Mouse (Mus musculus) heart, embryonic 11.5 days (tissue): ENCODE data around the gene Grm3. TPM values are rescaled to one million over a fixed set of nuclear protein-coding genes. Genes with fewer than 3 reads are reported as not detected.

Source experiments
- ATAC-seq: fragments of 200-750 bp; cut with Nextera tagmentation; replicated peaks from 2 replicates; pipeline ENCODE4 v1.8.0; 2017; ENCODE audit warnings: moderate library complexity; ENCODE audit not compliant: insufficient number of reproducible peaks, low FRiP score, low TSS enrichment
- H3K27ac ChIP-seq: fragments of 300-500 bp; sonication (generic); 2 replicates; pipeline ENCODE4 v1.5.1; 2014; ENCODE audit warnings: mild to moderate bottlenecking, low read depth, low read length
- H3K27me3 ChIP-seq: fragments of 300-500 bp; sonication (generic); 2 replicates; pipeline ENCODE4 v1.6.1; 2014; ENCODE audit warnings: mild to moderate bottlenecking, low read length, mixed read lengths; ENCODE audit not compliant: control insufficient read depth, insufficient read depth
- H3K36me3 ChIP-seq: fragments of 300-500 bp; sonication (generic); 2 replicates; pipeline ENCODE4 v1.6.1; 2014; ENCODE audit warnings: mild to moderate bottlenecking, low read length, moderate library complexity, mixed read lengths; ENCODE audit not compliant: control insufficient read depth, insufficient read depth
- H3K4me1 ChIP-seq: fragments of 300-500 bp; sonication (generic); 2 replicates; pipeline ENCODE4 v1.6.1; 2014; ENCODE audit warnings: low read length; ENCODE audit not compliant: control insufficient read depth, insufficient read depth
- H3K4me2 ChIP-seq: fragments of 300-500 bp; sonication (generic); 2 replicates; pipeline ENCODE4 v1.6.1; 2014; ENCODE audit warnings: mild to moderate bottlenecking, moderate library complexity
- H3K4me3 ChIP-seq: fragments of 300-500 bp; sonication (generic); 2 replicates; pipeline ENCODE4 v1.5.1; 2014; ENCODE audit warnings: low read depth, low read length
- H3K9ac ChIP-seq: fragments of 300-500 bp; sonication (generic); 2 replicates; pipeline ENCODE4 v1.6.1; 2014; ENCODE audit warnings: mild to moderate bottlenecking, low read depth, low read length, moderate library complexity
- H3K9me3 ChIP-seq: fragments of 300-500 bp; sonication (generic); replicated peaks from 2 replicates; pipeline ENCODE4 v1.6.1; 2016; ENCODE audit warnings: low read length; ENCODE audit not compliant: control insufficient read depth
- WGBS: fragments of 180-500 bp; shearing (Covaris S2); extraction: QIAGEN DNeasy Blood & Tissue Kit; methylation state at CpG from one replicate; pipeline ENCODE4 v1.1.7; 2014; ENCODE audit not compliant: insufficient replicate concordance; 5-methylcytosine and 5-hydroxymethylcytosine counted together
- polyA plus RNA-seq: library from polyadenylated mRNA; unstranded; fragments of >200 nt; fragmentation: Nextera tagmentation; extraction: Ambion mirVana; gene quantifications from 2 replicates; pipeline ENCODE4 v1.2.1, GENCODE M21; 2014

Gene Grm3
- polyA plus RNA-seq, 1 experiment from 2014 or later, result 0.04 TPM

- Histone ChIP-seq H3K27me3 (no peaks in the 10 kb centered on the region), H3K4me3 (no peak overlapping the region), H3K4me1 (no peaks in the 10 kb centered on the region), H3K4me2 (no peak overlapping the region), H3K36me3 (no peaks in the 10 kb centered on the region), H3K9me3 (no peaks in the 10 kb centered on the region), H3K9ac (no peak overlapping the region), H3K27ac (no peak overlapping the region)
- WGBS, result 77% methylated on average over 3 of the region's 3 CpGs
- no peak for ATAC-seq
These were observed 247.4 kb downstream of the Grm3 start for GRCm38 (mm10) chr5:9477587-9477986.

DNA sequence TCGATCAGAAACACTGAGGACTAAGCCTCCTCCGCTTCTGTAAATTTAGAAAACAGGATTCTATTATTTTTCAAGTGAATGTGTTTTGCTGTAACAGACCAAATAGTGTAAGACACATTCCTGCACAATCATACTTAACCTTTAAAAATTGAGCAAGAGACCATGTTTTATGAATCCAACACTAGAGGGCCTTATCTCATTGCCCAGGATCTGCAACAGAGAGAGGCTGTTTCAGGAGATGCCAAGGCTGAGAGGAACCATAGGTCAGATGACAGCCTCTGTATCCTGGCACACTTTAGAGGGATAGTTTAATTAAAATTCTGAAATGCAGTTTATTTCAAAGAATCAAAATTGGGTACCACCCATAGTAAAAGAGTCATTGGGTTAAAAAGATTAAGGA is 271.7 kb downstream of the Grm3 start:
- Histone ChIP-seq H3K36me3 (no peaks in the 10 kb centered on the region), H3K27ac (no peak overlapping the region), H3K9ac (no peak overlapping the region), H3K4me1 (no peaks in the 10 kb centered on the region), H3K4me2 (no peak overlapping the region), H3K4me3 (no peak overlapping the region), H3K27me3 (no peaks in the 10 kb centered on the region), H3K9me3 (no peaks in the 10 kb centered on the region)
- no peak for ATAC-seq
- WGBS, result 80% methylated on average over 2 of the region's 2 CpGs

DNA sequence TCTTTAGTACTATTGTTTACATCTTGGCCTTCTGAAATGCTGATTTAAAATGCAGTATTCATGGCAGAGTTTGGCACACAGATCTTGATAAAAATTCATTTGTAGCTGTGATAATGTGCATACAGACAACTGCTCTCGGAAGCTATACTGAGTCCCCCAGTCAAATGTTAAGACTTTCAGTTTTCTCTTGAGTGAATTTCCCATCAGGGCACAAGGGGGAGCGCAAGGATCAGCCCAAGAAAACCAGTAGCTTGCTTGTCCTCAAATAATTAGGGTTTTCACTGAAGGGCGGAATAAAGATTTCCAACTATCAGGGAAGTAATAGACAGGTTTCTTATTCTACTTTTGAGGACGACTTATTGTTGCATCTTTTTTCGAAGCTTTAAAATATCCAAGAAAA is 275.4 kb downstream of the Grm3 start:
- ATAC-seq, result no peak

GRCm38 (mm10) chr5:9448931-9449330 is 276.0 kb downstream of the Grm3 start:
- no peaks in the 10 kb centered on the region for H3K27me3 ChIP-seq
- no peak overlapping the region for H3K9ac ChIP-seq
- WGBS, result 83% methylated on average over 6 of the region's 6 CpGs
- H3K9me3 ChIP-seq, result no peaks in the 10 kb centered on the region
- H3K4me3 ChIP-seq, result no peak overlapping the region
- no peak for ATAC-seq
- H3K4me1 ChIP-seq, result no peaks in the 10 kb centered on the region
- H3K27ac ChIP-seq, result no peak overlapping the region
- H3K36me3 ChIP-seq, result no peaks in the 10 kb centered on the region
- H3K4me2 ChIP-seq, result no peak overlapping the region

More for the DNA sequence above, 275.4 kb downstream of the Grm3 start:
- Histone ChIP-seq H3K4me3 (no peak overlapping the region), H3K4me2 (no peak overlapping the region), H3K27ac (no peak overlapping the region), H3K9ac (no peak overlapping the region), H3K9me3 (no peaks in the 10 kb centered on the region), H3K4me1 (no peaks in the 10 kb centered on the region), H3K27me3 (no peaks in the 10 kb centered on the region), H3K36me3 (no peaks in the 10 kb centered on the region)
- WGBS, result 57% methylated on average over 5 of the region's 5 CpGs

DNA sequence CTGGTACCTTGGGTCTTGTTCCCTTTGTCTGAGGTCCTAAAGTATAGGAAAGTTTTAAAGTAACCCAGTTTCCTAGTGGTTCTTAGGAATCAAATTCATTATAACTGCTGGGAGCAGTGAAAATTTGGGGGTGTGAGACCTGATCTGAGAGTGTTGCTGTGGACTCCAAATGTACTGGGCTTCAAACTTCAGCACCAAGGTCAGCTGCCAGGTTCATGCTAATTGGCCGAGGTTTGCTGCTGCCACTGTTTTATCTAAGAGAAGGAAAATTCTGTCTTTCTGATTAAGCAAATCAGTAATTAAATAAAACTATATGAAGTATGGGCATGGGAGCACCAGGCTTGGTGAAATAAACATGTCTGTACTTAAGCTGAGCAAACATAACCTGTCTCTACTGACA is 278.8 kb downstream of the Grm3 start:
- no peak overlapping the region for H3K27ac ChIP-seq
- ATAC-seq, result no peak
- H3K4me2 ChIP-seq, result no peak overlapping the region
- no peaks in the 10 kb centered on the region for H3K36me3 ChIP-seq
- no peak overlapping the region for H3K4me3 ChIP-seq
- 0% methylated on average over 1 of the region's 1 CpGs for WGBS
- H3K9ac ChIP-seq, result no peak overlapping the region
- no peaks in the 10 kb centered on the region for H3K27me3 ChIP-seq
- H3K9me3 ChIP-seq, result no peaks in the 10 kb centered on the region
- no peaks in the 10 kb centered on the region for H3K4me1 ChIP-seq
